Mouse (Mus musculus): Measurements from ENCODE around the gene Kcnd2.

DNA sequence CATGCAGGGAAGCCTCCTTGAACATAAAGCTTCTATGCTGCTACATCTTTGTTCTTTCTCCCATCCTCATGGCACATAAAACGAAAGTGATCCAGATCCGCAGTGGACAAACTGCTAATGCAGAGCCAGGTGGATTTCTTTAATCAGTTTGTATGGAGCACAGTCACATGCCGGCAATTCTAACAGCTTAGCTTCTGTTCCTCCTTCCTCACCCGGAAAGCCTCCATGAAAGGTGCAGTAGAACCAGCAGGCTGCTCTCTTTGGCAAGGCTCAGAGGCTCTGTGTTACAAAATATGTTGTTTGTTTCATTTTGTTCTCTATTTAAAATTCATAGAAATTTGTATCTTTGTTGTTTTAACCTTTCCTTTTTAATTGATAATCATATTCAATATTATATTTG lies 106.9 kb downstream of the Kcnd2 start:
- no peak for TF ChIP-seq POLR2A (IDR thresholded peaks at IDR 0.05; ENCODE audit: insufficient read depth, low read depth, low read length)
- no peak for TF ChIP-seq CTCF (IDR thresholded peaks at IDR 0.05; ENCODE audit: insufficient read depth, low read depth, low read length)

Data from olfactory bulb, adult 2 months (tissue).